Mouse (Mus musculus) ES-E14 (cell line): ENCODE measurements around the gene Tdrkh. TPM values are rescaled to one million over a fixed set of nuclear protein-coding genes. Genes with fewer than 3 reads are reported as not detected.

ENCODE experiments used
- DNase-seq: peaks from one replicate; pipeline ENCODE4 v3.0.0-alpha.2; 2013; ENCODE audit warnings: low read depth, low spot score
- H3K27ac ChIP-seq: 2 replicates; pipeline ENCODE4 v1.5.1; 2012; ENCODE audit warnings: low read depth, mild to moderate bottlenecking, low read length, moderate library complexity, mixed read lengths; ENCODE audit not compliant: poor library complexity, insufficient read depth, severe bottlenecking
- H3K36me3 ChIP-seq: 2 replicates; pipeline ENCODE4 v1.6.1; 2012; ENCODE audit warnings: mild to moderate bottlenecking, low read length, moderate library complexity, mixed read lengths; ENCODE audit not compliant: control insufficient read depth, poor library complexity, insufficient read depth, severe bottlenecking
- H3K4me1 ChIP-seq, 2 experiments: fragments of 150-350 bp in 1 of 2; sonication (generic) in 1 of 2; 2 replicates each; pipeline ENCODE4 v1.6.1; 2012; ENCODE audit warnings: low read length in 2 of 2, mild to moderate bottlenecking in 1 of 2, mixed read lengths in 1 of 2; ENCODE audit not compliant: control insufficient read depth in 2 of 2, insufficient read depth in 2 of 2, poor library complexity in 1 of 2
- H3K4me3 ChIP-seq, 2 experiments: fragments of 150-350 bp in 1 of 2; sonication (generic) in 1 of 2; 2 replicates each; pipeline ENCODE4 v1.5.1; 2012; ENCODE audit warnings: low read length in 2 of 2, low read depth in 1 of 2, mild to moderate bottlenecking in 1 of 2, mixed read lengths in 1 of 2; ENCODE audit not compliant: insufficient read depth in 1 of 2, poor library complexity in 1 of 2, severe bottlenecking in 1 of 2
- H3K9ac ChIP-seq: 2 replicates; pipeline ENCODE4 v1.6.1; 2012; ENCODE audit warnings: low read depth, mild to moderate bottlenecking, low read length, mixed read lengths; ENCODE audit not compliant: poor library complexity, insufficient read depth, severe bottlenecking
- H3K9me3 ChIP-seq: fragments of 150-350 bp; sonication (generic); 2 replicates; pipeline ENCODE4 v1.6.1; 2012; ENCODE audit warnings: low read depth, mild to moderate bottlenecking, low read length; ENCODE audit not compliant: control insufficient read depth, insufficient read depth
- CHD2 ChIP-seq: IDR thresholded peaks from 2 replicates; pipeline ENCODE4 v1.6.1; 2014; ENCODE audit warnings: mild to moderate bottlenecking, low read depth, low read length, inconsistent platforms
- HCFC1 ChIP-seq: IDR thresholded peaks from 2 replicates; pipeline ENCODE4 v1.6.1; 2012; ENCODE audit warnings: low read length, inconsistent platforms, borderline replicate concordance; ENCODE audit not compliant: insufficient read depth
- MAFK ChIP-seq: IDR thresholded peaks from 2 replicates; pipeline ENCODE4 v1.6.1; 2014; ENCODE audit warnings: mild to moderate bottlenecking, low read depth, low read length, inconsistent platforms; ENCODE audit not compliant: insufficient read depth
- ZC3H11A ChIP-seq: IDR thresholded peaks from 2 replicates; pipeline ENCODE4 v1.6.1; 2012; ENCODE audit warnings: low read depth, mild to moderate bottlenecking, inconsistent platforms, low read length, borderline replicate concordance
- ZNF384 ChIP-seq: IDR thresholded peaks from 2 replicates; pipeline ENCODE4 v1.6.1; 2012; ENCODE audit warnings: low read depth, low read length, inconsistent platforms
- in situ Hi-C, 2 experiments: fragments of 600-800 bp; cut with MboI; formaldehyde crosslinking; loops; one replicate each; pipeline ENCODE4 v1.15.1; 2025; ENCODE audit warnings: low sequenced_read_pairs in 2 of 2, inconsistent platforms in 1 of 2; ENCODE audit not compliant: unreplicated experiment in 2 of 2
- total RNA-seq: library from RNA; depleted of rRNA; stranded (reverse); fragments of 300-350 nt; gene quantifications from 2 replicates; pipeline ENCODE4 v1.2.3, GENCODE M21; 2012

The Tdrkh gene
- total RNA-seq, 1 experiment, result 3.4 TPM

DNA sequence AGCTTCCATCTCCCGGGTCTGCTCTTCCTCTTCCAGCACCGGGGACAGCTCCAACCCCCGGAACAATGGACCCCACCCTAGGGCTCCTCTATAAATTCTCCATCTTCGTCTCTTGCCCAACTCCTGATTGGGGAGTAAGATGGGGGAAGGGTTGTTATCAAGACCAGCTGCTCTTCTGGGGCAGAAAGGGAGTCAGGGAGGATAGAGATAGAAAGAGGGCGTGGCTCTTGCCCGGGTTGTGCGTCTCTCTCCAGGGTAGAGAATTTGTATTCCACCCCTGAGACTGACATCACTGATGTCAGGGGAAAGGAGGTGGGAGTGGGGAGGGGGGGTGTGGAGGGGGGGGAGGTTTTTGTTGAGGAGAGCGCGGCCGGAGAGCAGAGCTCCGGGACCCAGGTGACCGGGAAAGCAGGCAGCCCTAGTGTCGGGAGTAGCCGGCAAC lies 64.9 kb downstream of the Tdrkh start, which contains the start of gene Celf3:
Celf3 (plus strand) TSS at position 315 of the 442 bp plus-strand sequence.
- in situ Hi-C loops, result no loop called here
- DNase-seq, result no peak
- peak within 1 kb of the TSS in 1 of 2 experiments; percentile 29; a peak in 1 of 4 replicates for H3K4me3 ChIP-seq
- H3K9ac ChIP-seq, result no peak within 1 kb of the TSS
- no peak within 1 kb of the TSS; the same call in 1 of the 2 replicates for H3K27ac ChIP-seq
- no peaks in the 10 kb centered on the region for H3K9me3 ChIP-seq
- H3K4me1 ChIP-seq, result peaks cover 2 to 11% of the 10 kb centered on the region in 2 experiments; a peak in 1 of 4 replicates
- TF ChIP-seq ZC3H11A (no peak), MAFK (no peak), HCFC1 (no peak), ZNF384 (no peak), CHD2 (no peak)
- no peaks in the 10 kb centered on the region for H3K36me3 ChIP-seq

DNA sequence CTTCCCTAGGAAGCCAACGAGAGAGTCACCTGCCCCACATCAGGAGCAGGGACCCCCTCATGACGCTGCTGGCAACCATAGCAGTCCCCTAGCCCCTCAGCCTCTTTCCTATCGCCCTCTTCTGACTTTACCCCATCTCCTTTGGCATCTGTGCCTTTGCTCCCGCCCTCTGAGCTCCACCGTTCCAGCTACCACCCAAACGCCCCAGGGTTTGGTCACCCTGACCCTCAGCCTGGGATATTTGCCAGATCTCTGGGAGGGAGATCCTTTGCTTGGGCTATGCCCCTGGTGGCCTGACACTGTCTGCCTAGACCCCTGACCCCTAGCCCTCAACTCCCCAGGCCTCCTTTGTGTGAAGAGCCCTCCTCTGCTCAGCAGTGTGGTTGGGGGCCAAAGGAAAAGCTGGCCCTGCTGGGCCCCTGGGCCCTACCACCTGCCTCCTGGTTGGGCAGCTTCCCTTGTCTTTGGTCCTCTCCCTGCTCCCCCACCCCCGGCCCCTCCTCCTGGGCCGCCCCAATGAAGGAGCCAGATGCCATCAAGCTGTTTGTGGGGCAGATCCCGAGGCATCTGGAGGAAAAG lies 65.6 kb downstream of the Tdrkh start:
- Histone ChIP-seq H3K4me1 (peaks cover 2 to 11% of the 10 kb centered on the region in 2 experiments; a peak in 1 of 4 replicates), H3K9ac (no peak overlapping the region), H3K36me3 (no peaks in the 10 kb centered on the region), H3K9me3 (no peaks in the 10 kb centered on the region), H3K4me3 (no peak overlapping the region), H3K27ac (no peak overlapping the region)
- DNase-seq, result no peak
- no peak for TF ChIP-seq HCFC1
- TF ChIP-seq ZC3H11A, result no peak
- TF ChIP-seq MAFK, result no peak
- TF ChIP-seq CHD2, result no peak
- TF ChIP-seq ZNF384, result no peak
- in situ Hi-C loops, result no loop called here

DNA sequence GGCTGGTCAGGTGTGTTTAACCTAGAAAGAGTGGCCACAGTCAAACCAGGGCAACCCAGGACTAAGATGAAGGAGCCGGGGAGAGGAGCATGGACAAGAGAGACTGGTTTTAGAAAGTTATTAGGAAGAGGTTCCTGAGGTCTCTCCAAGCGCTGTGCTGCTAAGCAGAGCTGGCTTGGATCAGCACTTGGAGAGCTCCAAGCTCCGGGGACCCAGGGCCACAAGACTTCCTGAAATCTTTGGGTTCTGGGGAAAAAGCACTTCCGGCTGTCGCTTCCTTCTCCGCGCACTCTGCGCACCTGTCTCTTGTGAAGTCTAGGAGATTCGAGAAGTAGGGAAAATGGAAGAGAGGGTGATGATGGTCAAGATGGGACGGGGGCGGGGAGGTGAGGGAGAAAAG lies 66.5 kb downstream of the Tdrkh start:
- H3K27ac ChIP-seq, result no peak overlapping the region
- H3K36me3 ChIP-seq, result no peaks in the 10 kb centered on the region
- H3K4me3 ChIP-seq, result peak overlapping the region; percentile 41 to 70; a peak in 3 of 4 replicates
- H3K9me3 ChIP-seq, result no peaks in the 10 kb centered on the region
- in situ Hi-C loops, result no loop called here
- H3K4me1 ChIP-seq, result peaks cover 2 to 11% of the 10 kb centered on the region in 2 experiments; a peak in 1 of 4 replicates
- no peak for DNase-seq
- TF ChIP-seq ZC3H11A (no peak), MAFK (no peak), CHD2 (no peak), HCFC1 (no peak), ZNF384 (no peak)
- no peak overlapping the region for H3K9ac ChIP-seq

DNA sequence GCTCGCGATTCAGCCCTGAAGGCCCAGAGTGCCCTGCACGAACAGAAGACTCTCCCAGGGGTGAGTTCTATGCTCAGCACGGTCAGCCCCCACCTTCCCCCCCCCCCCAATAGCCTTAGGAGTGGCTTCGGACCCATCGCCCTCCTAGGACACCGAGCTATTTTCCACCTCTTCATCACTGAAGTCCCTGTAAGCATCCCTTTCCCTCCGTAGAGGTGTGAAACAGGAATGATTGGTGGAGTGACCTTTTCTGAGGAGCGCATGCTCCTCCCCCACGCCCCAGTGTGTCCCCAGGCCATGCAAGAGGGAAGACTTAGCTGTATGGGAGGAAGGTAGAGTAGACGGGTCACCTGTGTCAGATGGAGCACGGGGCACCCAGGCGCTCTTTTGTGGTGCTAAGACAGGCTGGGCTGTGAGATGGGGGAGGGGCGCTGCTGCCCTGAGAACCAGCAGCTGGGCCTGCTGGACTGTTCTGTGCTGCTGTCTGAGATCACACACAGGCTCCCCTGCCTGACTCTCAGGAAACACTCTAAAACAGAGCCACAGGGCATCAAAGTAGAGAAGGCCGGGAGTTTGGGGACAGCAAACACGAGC lies 67.3 kb downstream of the Tdrkh start, which contains the start of gene Riiad1:
Riiad1 (minus strand) TSS at position 51 of the 594 bp plus-strand sequence.
- Histone ChIP-seq H3K4me3 (peak within 1 kb of the TSS; percentile 41 to 70; a peak in 3 of 4 replicates), H3K9me3 (no peaks in the 10 kb centered on the region), H3K9ac (no peak within 1 kb of the TSS), H3K36me3 (no peaks in the 10 kb centered on the region), H3K27ac (no peak within 1 kb of the TSS), H3K4me1 (peaks cover 2 to 13% of the 10 kb centered on the region in 2 experiments; a peak in 1 of 4 replicates)
- TF ChIP-seq MAFK, result no peak
- TF ChIP-seq ZC3H11A, result no peak
- TF ChIP-seq ZNF384, result no peak
- TF ChIP-seq HCFC1, result no peak
- no peak for TF ChIP-seq CHD2
- DNase-seq, result no peak
- in situ Hi-C loops, result no loop called here
